Mouse (Mus musculus) E14TG2a.4 (cell line): ENCODE results near the gene Cd300lg.

Source experiments
- CTCF ChIP-seq: conservative IDR thresholded peaks from 2 replicates; pipeline ENCODE4 v1.5.1; 2014; ENCODE audit warnings: low read length
- NANOG ChIP-seq: IDR thresholded peaks from 2 replicates; pipeline ENCODE4 v1.6.1; 2014; ENCODE audit warnings: borderline replicate concordance, low read length, mixed read lengths

DNA sequence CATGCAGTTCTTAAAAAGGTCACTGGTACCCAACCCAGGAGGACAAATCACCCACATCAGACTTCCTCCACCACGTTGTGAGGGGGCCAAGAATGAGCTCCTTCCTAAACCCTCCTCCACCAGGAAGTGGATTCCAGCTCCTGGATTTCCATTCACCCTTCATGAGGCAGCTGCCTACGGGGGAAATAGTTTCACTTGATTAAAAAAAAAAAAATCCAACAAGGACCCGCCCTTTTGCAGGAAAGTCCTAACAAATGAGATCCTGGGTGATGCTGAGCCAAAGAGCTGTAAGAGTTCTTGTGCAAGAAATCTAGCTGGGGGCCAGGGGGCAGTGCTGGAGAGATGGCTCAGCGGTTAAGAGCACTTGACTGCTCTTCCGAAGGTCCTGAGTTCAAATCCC is 43.1 kb upstream of the Cd300lg start:
- no peak for TF ChIP-seq CTCF
- TF ChIP-seq NANOG: no peak
